Mouse (Mus musculus) stomach, embryonic 16.5 days (tissue): ENCODE results near the gene Tas2r115. TPM values are rescaled to one million over a fixed set of nuclear protein-coding genes. Genes with fewer than 3 reads are reported as not detected.

Experiments
- polyA plus RNA-seq: library from polyadenylated mRNA; unstranded; fragments of >200 nt; fragmentation: Nextera tagmentation; extraction: Ambion mirVana; gene quantifications from 2 replicates; pipeline ENCODE4 v1.2.1, GENCODE M21; 2015

Tas2r115 gene
- polyA plus RNA-seq, 1 experiment from 2014 or later, result not detected

Other genes starting within 250 kb of the Tas2r115 start
- not detected in 2 replicates for gene Prh1, start 168.2 kb downstream of the Tas2r115 start, polyA plus RNA-seq
- gene Prp2, start 142.1 kb downstream of the Tas2r115 start, polyA plus RNA-seq, result not detected in 2 replicates
- gene A630073D07Rik, start 86.5 kb downstream of the Tas2r115 start, polyA plus RNA-seq, result not detected in 2 replicates
- not detected in 2 replicates for gene Tas2r120, start 81.1 kb downstream of the Tas2r115 start, polyA plus RNA-seq
- not detected in 2 replicates for gene Tas2r121, start 37.0 kb downstream of the Tas2r115 start, polyA plus RNA-seq
- gene Tas2r122, start 26.1 kb downstream of the Tas2r115 start, polyA plus RNA-seq, result not detected in 2 replicates
- not detected in 2 replicates for gene Tas2r124, start 16.7 kb upstream of the Tas2r115 start, polyA plus RNA-seq
- gene Tas2r102, start 24.1 kb upstream of the Tas2r115 start, polyA plus RNA-seq, result not detected in 2 replicates
- gene Tas2r136, start 40.1 kb upstream of the Tas2r115 start, polyA plus RNA-seq, result not detected in 2 replicates
- gene Tas2r117, start 64.8 kb upstream of the Tas2r115 start, polyA plus RNA-seq, result not detected in 2 replicates
- gene Tas2r123, start 109.1 kb upstream of the Tas2r115 start, polyA plus RNA-seq, result not detected in 2 replicates
- not detected in 2 replicates for gene Tas2r116, start 117.4 kb upstream of the Tas2r115 start, polyA plus RNA-seq
- gene Tas2r110, start 130.0 kb upstream of the Tas2r115 start, polyA plus RNA-seq, result not detected in 2 replicates
- gene Tas2r113, start 155.0 kb upstream of the Tas2r115 start, polyA plus RNA-seq, result not detected in 2 replicates
- gene Tas2r125, start 171.6 kb upstream of the Tas2r115 start, polyA plus RNA-seq, result not detected in 2 replicates
- not detected in 2 replicates for gene Tas2r129, start 213.1 kb upstream of the Tas2r115 start, polyA plus RNA-seq
- gene Tas2r131, start 219.9 kb upstream of the Tas2r115 start, polyA plus RNA-seq, result not detected in 2 replicates
- gene Tas2r109, start 242.9 kb upstream of the Tas2r115 start, polyA plus RNA-seq, result not detected in 2 replicates